Mouse (Mus musculus) embryonic facial prominence, embryonic 11.5 days (tissue): ENCODE measurements at regions not wholly inside any gene's neighbourhood (a gene's known extent, or its start where the extent isn't known, plus 50 kb on each side); places are given as distances from the start of the nearest gene placed in this dataset.

Experiments used
- ATAC-seq: fragments of 200-750 bp; cut with Nextera tagmentation; replicated peaks from 2 replicates; pipeline ENCODE4 v1.8.0; 2017; ENCODE audit warnings: low read depth; ENCODE audit not compliant: insufficient number of reproducible peaks, low FRiP score, low TSS enrichment
- DNase-seq: peaks from one replicate; pipeline ENCODE4 v3.0.0-alpha.2; 2015; ENCODE audit warnings: low spot score
- H3K27ac ChIP-seq: fragments of 300-500 bp; sonication (generic); replicated peaks from 2 replicates; pipeline ENCODE4 v1.5.1; 2014; ENCODE audit warnings: mild to moderate bottlenecking, low read depth, low read length, control low read depth
- H3K27me3 ChIP-seq: fragments of 300-500 bp; sonication (generic); 2 replicates; pipeline ENCODE4 v1.6.1; 2014; ENCODE audit warnings: mild to moderate bottlenecking, low read length, moderate library complexity, mixed read lengths; ENCODE audit not compliant: control insufficient read depth, insufficient read depth
- H3K36me3 ChIP-seq: fragments of 300-500 bp; sonication (generic); replicated peaks from 2 replicates; pipeline ENCODE4 v1.6.1; 2014; ENCODE audit warnings: low read depth, mild to moderate bottlenecking, low read length, moderate library complexity, mixed read lengths; ENCODE audit not compliant: control insufficient read depth, insufficient read depth
- H3K4me1 ChIP-seq: fragments of 300-500 bp; sonication (generic); 2 replicates; pipeline ENCODE4 v1.6.1; 2014; ENCODE audit warnings: low read length, mixed read lengths; ENCODE audit not compliant: control insufficient read depth, insufficient read depth
- H3K4me2 ChIP-seq: fragments of 300-500 bp; sonication (generic); 2 replicates; pipeline ENCODE4 v1.6.1; 2014; ENCODE audit warnings: low read depth, mild to moderate bottlenecking, control low read depth, low read length, moderate library complexity
- H3K4me3 ChIP-seq: fragments of 300-500 bp; sonication (generic); 2 replicates; pipeline ENCODE4 v1.5.1; 2014; ENCODE audit warnings: low read depth, low read length, control low read depth
- H3K9ac ChIP-seq: fragments of 300-500 bp; sonication (generic); replicated peaks from 2 replicates; pipeline ENCODE4 v1.6.1; 2014; ENCODE audit warnings: mild to moderate bottlenecking, control low read depth, low read length
- H3K9me3 ChIP-seq: fragments of 300-500 bp; sonication (generic); replicated peaks from 2 replicates; pipeline ENCODE4 v1.6.1; 2016; ENCODE audit warnings: mild to moderate bottlenecking, low read length, inconsistent platforms, mixed read lengths; ENCODE audit not compliant: control insufficient read depth
- WGBS: fragments of 180-500 bp; shearing (Covaris S2); extraction: QIAGEN DNeasy Blood & Tissue Kit; methylation state at CpG from one replicate; pipeline ENCODE4 v1.1.7; 2014; 5-methylcytosine and 5-hydroxymethylcytosine counted together

DNA sequence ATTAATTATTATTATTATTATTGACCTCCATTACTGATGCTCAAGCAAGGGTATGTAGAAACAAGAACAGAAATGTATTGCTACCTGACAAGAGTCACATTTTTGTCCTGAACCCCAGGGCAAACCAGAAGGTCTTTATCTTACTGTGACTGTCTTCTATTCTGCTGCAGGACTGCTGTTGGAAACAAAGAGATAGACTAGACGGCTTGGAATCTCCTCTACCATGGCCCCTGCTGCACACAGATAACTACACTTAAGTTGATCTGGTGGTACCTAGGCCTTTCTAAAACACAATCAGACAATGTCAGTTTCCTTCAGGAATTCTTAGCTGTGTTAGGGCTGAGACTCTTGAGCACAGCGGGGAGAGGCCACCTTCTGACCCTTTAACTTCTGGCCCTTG, 95.6 kb upstream of the Pik3r1 start:
- Histone ChIP-seq H3K4me3 (no peak overlapping the region), H3K27ac (no peak overlapping the region), H3K4me2 (no peak overlapping the region), H3K9me3 (no peaks in the 10 kb centered on the region), H3K27me3 (no peaks in the 10 kb centered on the region), H3K36me3 (no peaks in the 10 kb centered on the region), H3K4me1 (no peaks in the 10 kb centered on the region), H3K9ac (no peak overlapping the region)
- no peak for ATAC-seq
- 74% methylated on average over 2 of the region's 2 CpGs for WGBS
- DNase-seq = no peak

DNA sequence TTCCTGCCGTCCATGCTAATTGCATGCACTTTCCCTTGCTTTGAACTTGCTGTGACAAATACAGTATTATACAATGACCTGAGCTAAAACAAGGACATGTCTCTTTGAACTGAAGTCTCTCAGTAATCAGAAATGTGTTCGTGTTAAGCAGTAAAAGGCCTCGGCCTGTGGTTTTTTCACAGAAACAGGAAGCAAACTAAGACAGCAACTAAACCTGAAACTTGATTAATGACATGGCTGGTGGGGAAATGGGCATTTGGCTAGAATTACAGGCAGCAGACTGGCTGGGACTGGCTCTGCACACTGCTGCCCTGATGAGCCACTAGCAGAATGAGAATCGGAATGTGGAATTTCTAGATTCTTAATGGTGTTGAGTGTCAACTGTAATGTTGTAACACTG, 98.8 kb upstream of the Pik3r1 start:
- ATAC-seq (no peak), DNase-seq (peak; percentile 41)
- H3K36me3 ChIP-seq = no peaks in the 10 kb centered on the region
- no peak overlapping the region for H3K4me3 ChIP-seq
- no peaks in the 10 kb centered on the region for H3K9me3 ChIP-seq
- no peaks in the 10 kb centered on the region for H3K4me1 ChIP-seq
- 39% methylated on average over 4 of the region's 4 CpGs for WGBS
- H3K9ac ChIP-seq = no peak overlapping the region
- H3K4me2 ChIP-seq = no peak overlapping the region
- no peak overlapping the region for H3K27ac ChIP-seq
- H3K27me3 ChIP-seq = no peaks in the 10 kb centered on the region

DNA sequence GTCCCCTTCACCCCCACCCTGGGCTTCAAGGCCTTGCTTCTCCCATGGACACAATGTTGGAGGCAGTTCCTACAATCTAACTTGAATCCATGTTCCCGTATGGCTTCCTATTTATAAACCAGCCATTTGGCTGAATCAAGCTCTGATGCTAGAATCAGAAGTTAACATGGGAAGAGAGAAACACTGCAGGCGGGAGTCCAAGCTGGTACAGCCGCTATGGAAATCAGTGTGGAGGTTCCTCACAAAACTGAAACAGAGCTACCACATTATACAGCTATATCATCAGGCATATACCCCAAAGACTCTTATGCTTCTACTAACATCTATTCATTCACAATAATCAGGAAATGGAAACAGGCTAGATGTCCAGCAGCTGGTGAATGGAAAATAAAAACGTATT, 106.7 kb upstream of the Pik3r1 start:
- Histone ChIP-seq H3K4me1 (no peaks in the 10 kb centered on the region), H3K27me3 (no peaks in the 10 kb centered on the region), H3K9ac (no peak overlapping the region), H3K27ac (no peak overlapping the region), H3K36me3 (no peaks in the 10 kb centered on the region), H3K4me3 (no peak overlapping the region), H3K4me2 (no peak overlapping the region), H3K9me3 (no peaks in the 10 kb centered on the region)
- no peak for ATAC-seq
- DNase-seq = no peak
- 91% methylated on average over 4 of the region's 4 CpGs for WGBS

GRCm38 (mm10) chr13:101876069-101876468, 108.1 kb upstream of the Pik3r1 start:
- H3K4me1 ChIP-seq = no peaks in the 10 kb centered on the region
- no peak overlapping the region for H3K27ac ChIP-seq
- no peaks in the 10 kb centered on the region for H3K27me3 ChIP-seq
- H3K9me3 ChIP-seq = no peaks in the 10 kb centered on the region
- ATAC-seq (no peak), DNase-seq (no peak)
- WGBS = 89% methylated on average over 2 of the region's 2 CpGs
- H3K4me2 ChIP-seq = no peak overlapping the region
- H3K36me3 ChIP-seq = no peaks in the 10 kb centered on the region
- no peak overlapping the region for H3K4me3 ChIP-seq
- no peak overlapping the region for H3K9ac ChIP-seq

GRCm38 (mm10) chr13:101876601-101877000, 108.6 kb upstream of the Pik3r1 start:
- ATAC-seq (no peak), DNase-seq (no peak)
- Histone ChIP-seq H3K9me3 (no peaks in the 10 kb centered on the region), H3K9ac (no peak overlapping the region), H3K27ac (no peak overlapping the region), H3K4me1 (no peaks in the 10 kb centered on the region), H3K4me2 (no peak overlapping the region), H3K4me3 (no peak overlapping the region), H3K36me3 (no peaks in the 10 kb centered on the region), H3K27me3 (no peaks in the 10 kb centered on the region)
- WGBS = 83% methylated on average over 3 of the region's 3 CpGs

DNA sequence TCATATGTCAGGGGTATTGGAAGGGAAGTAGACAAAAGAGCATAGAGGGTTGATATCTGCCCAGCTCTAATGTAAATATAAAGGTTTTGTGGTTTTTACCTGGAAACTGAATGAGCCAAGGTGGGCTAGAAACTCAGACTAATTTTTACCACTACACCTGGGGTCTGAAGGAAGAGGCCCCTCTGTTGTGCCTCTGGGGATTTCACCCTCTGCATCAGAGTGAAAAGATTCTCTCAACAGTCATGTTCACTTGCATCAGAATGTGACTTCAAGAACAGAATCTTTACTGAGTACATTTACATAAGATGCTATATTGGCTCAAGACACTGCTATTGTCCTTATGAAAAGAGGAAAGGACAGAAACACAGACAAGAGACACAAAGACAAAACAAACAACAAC, 110.2 kb upstream of the Pik3r1 start:
- Histone ChIP-seq H3K36me3 (no peaks in the 10 kb centered on the region), H3K4me1 (no peaks in the 10 kb centered on the region), H3K9me3 (no peaks in the 10 kb centered on the region), H3K27me3 (no peaks in the 10 kb centered on the region), H3K4me2 (no peak overlapping the region), H3K9ac (no peak overlapping the region), H3K4me3 (no peak overlapping the region), H3K27ac (no peak overlapping the region)
- no peak for DNase-seq
- no peak for ATAC-seq

DNA sequence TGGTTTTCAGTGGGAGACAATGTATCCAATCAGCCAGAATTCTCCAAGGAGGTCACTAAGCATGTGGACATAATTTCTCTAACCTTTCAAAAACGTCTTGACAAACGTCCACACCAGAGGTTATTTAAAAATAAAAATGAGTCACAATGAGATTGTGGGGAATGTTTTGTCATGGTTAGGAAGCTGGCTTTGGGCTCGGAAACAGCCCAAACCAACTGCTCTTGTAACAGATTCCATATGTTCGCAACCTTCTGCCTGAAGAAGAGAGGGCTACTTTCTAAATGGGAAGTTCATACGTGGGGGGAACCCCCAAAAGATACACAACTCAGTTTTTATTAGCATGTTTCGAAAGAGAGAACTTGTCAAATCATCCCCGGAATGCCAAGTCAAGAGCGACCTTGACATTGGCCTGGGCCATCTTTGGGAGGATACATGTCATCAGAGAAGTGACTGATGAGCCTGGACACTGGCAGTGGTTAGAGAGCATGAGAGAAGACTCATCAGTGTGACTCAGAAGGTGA, 111.6 kb upstream of the Pik3r1 start:
- Histone ChIP-seq H3K9me3 (no peaks in the 10 kb centered on the region), H3K36me3 (no peaks in the 10 kb centered on the region), H3K4me3 (no peak overlapping the region), H3K27ac (no peak overlapping the region), H3K27me3 (no peaks in the 10 kb centered on the region), H3K4me1 (no peaks in the 10 kb centered on the region), H3K9ac (no peak overlapping the region), H3K4me2 (no peak overlapping the region)
- WGBS = 69% methylated on average over 8 of the region's 8 CpGs
- ATAC-seq = no peak
- no peak for DNase-seq

DNA sequence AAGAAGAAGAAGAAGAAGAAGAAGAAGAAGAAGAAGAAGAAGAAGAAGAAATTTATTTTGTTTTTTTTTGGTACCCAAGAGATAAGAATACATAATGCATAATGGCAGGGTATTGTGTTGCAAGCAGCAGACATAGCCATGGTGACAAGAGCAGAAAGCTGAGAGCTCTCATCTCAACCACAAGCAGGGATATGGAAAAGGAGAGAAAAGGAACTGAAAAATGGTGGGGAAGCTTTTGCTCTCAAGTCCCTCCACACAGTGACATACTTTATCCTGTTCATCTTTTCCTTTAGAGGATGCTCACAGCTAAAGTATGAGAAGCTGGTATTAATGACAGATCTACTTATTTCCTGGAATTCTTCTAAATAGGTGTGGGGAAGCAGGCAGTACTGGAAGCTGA, 115.2 kb upstream of the Pik3r1 start:
- no peak overlapping the region for H3K4me3 ChIP-seq
- no peak for ATAC-seq

More for the DNA sequence above, 115.2 kb upstream of the Pik3r1 start:
- H3K27ac ChIP-seq = no peak overlapping the region
- H3K9ac ChIP-seq = no peak overlapping the region
- H3K9me3 ChIP-seq = no peaks in the 10 kb centered on the region
- no peak for DNase-seq
- H3K4me1 ChIP-seq = no peaks in the 10 kb centered on the region
- no peaks in the 10 kb centered on the region for H3K27me3 ChIP-seq
- no peaks in the 10 kb centered on the region for H3K36me3 ChIP-seq
- no peak overlapping the region for H3K4me2 ChIP-seq
